Mouse (Mus musculus) liver, adult 2 months (tissue): ENCODE results near the gene Apex1. TPM values are rescaled to one million over a fixed set of nuclear protein-coding genes. Genes with fewer than 3 reads are reported as not detected.
"Not testable (repeated sequence)": the region's sequence is repeated elsewhere in the genome, so short reads cannot be mapped to it uniquely, and the experiment has no call there.

Experiments
- DNase-seq: peaks from one replicate; pipeline ENCODE4 v3.0.0-alpha.2; 2011; ENCODE audit warnings: low read depth, low spot score; ENCODE audit errors: extremely low read depth
- H3K27ac ChIP-seq: fragments of 200-500 bp; replicated peaks from 2 replicates; pipeline ENCODE4 v1.5.1; 2012; ENCODE audit warnings: low read depth, mild to moderate bottlenecking, control low read depth, inconsistent platforms, low read length; ENCODE audit not compliant: insufficient read depth
- H3K27me3 ChIP-seq: fragments of 200-500 bp; 2 replicates; pipeline ENCODE4 v1.6.1; 2012; ENCODE audit warnings: mild to moderate bottlenecking, moderate library complexity, low read length, inconsistent platforms; ENCODE audit not compliant: control insufficient read depth, insufficient read depth
- H3K36me3 ChIP-seq: fragments of 200-500 bp; 2 replicates; pipeline ENCODE4 v1.6.1; 2012; ENCODE audit warnings: low read length, inconsistent platforms; ENCODE audit not compliant: control insufficient read depth, insufficient read depth
- H3K4me1 ChIP-seq: fragments of 200-500 bp; 2 replicates; pipeline ENCODE4 v1.6.1; 2011; ENCODE audit warnings: low read length; ENCODE audit not compliant: control insufficient read depth, insufficient read depth
- H3K4me3 ChIP-seq: fragments of 200-500 bp; 2 replicates; pipeline ENCODE4 v1.5.1; 2011; ENCODE audit warnings: low read depth, mild to moderate bottlenecking, control low read depth, low read length, moderate library complexity; ENCODE audit not compliant: insufficient read depth
- H3K79me2 ChIP-seq: fragments of 200-500 bp; 2 replicates; pipeline ENCODE4 v1.6.1; 2012; ENCODE audit warnings: inconsistent platforms, mild to moderate bottlenecking, low read length, moderate library complexity; ENCODE audit not compliant: control insufficient read depth, insufficient read depth
- H3K9ac ChIP-seq: fragments of 200-500 bp; 2 replicates; pipeline ENCODE4 v1.6.1; 2012; ENCODE audit warnings: low read depth, mild to moderate bottlenecking, control low read depth, inconsistent platforms, low read length
- CTCF ChIP-seq: fragments of 200-500 bp; IDR thresholded peaks from 2 replicates; pipeline ENCODE4 v1.5.1; 2011; ENCODE audit warnings: low read depth, low read length, control low read depth
- POLR2A ChIP-seq: fragments of 200-500 bp; IDR thresholded peaks from 2 replicates; pipeline ENCODE4 v1.6.1; 2011; ENCODE audit warnings: low read length, control low read depth; ENCODE audit not compliant: insufficient read depth; ENCODE audit errors: extremely low read depth
- WGBS: fragments of 180-500 bp; shearing (Covaris S2); methylation state at CpG from one replicate; pipeline ENCODE4 v1.1.7; 2018; 5-methylcytosine and 5-hydroxymethylcytosine counted together
- polyA plus RNA-seq: library from polyadenylated mRNA; depleted of rRNA; stranded (reverse); fragments of >200 nt; gene quantifications from 2 replicates; pipeline ENCODE4 v1.2.3, GENCODE M21; 2012
- total RNA-seq: library from RNA; depleted of rRNA; stranded (reverse); fragments of >200 nt; gene quantifications from 2 replicates; pipeline ENCODE4 v1.2.3, GENCODE M21; 2014

Gene Apex1
- total and polyA plus RNA-seq, 2 experiments, result 27.8 to 28.4 TPM

GRCm38 (mm10) chr14:50958289-50958995 lies 33.7 kb downstream of the Apex1 start:
- H3K27ac ChIP-seq, H3K79me2 ChIP-seq, H3K9ac ChIP-seq, H3K4me3 ChIP-seq, H3K27me3 ChIP-seq, H3K36me3 ChIP-seq, DNase-seq, H3K4me1 ChIP-seq: not testable (repeated sequence)
- 97% methylated on average over 5 of the region's 5 CpGs for WGBS

- Histone ChIP-seq H3K27me3 (no peaks in the 10 kb centered on the region), H3K36me3 (no peaks in the 10 kb centered on the region), H3K4me1 (no peaks in the 10 kb centered on the region), H3K79me2 (no peaks in the 10 kb centered on the region), H3K27ac (no peak overlapping the region), H3K4me3 (no peak overlapping the region), H3K9ac (no peak overlapping the region)
- no peak for TF ChIP-seq CTCF
- TF ChIP-seq POLR2A, result no peak
- whole genome bisulfite sequencing, result 85% methylated on average over 5 of the region's 5 CpGs
- DNase-seq, result no peak
These were observed 43.6 kb downstream of the Apex1 start for GRCm38 (mm10) chr14:50968216-50968980.

GRCm38 (mm10) chr14:50969041-50969440 lies 44.3 kb downstream of the Apex1 start:
- H3K36me3 ChIP-seq, result no peaks in the 10 kb centered on the region
- no peaks in the 10 kb centered on the region for H3K27me3 ChIP-seq
- no peak overlapping the region for H3K4me3 ChIP-seq
- 38% methylated on average over 1 of the region's 1 CpGs for WGBS
- no peak overlapping the region for H3K9ac ChIP-seq
- H3K27ac ChIP-seq, result no peak overlapping the region
- TF ChIP-seq CTCF (no peak), POLR2A (no peak)
- H3K4me1 ChIP-seq, result no peaks in the 10 kb centered on the region
- no peaks in the 10 kb centered on the region for H3K79me2 ChIP-seq
- DNase-seq, result no peak

- Histone ChIP-seq H3K36me3 (no peaks in the 10 kb centered on the region), H3K27me3 (no peaks in the 10 kb centered on the region), H3K27ac (peak overlapping the region; percentile 45), H3K79me2 (no peaks in the 10 kb centered on the region), H3K4me3 (no peak overlapping the region), H3K9ac (no peak overlapping the region), H3K4me1 (no peaks in the 10 kb centered on the region)
- WGBS, result 58% methylated on average over 12 of the region's 12 CpGs
- no peak for TF ChIP-seq CTCF
- no peak for TF ChIP-seq POLR2A
- DNase-seq, result no peak
These were observed 45.1 kb downstream of the Apex1 start for GRCm38 (mm10) chr14:50969558-50970544.

GRCm38 (mm10) chr14:50970822-50971221 lies 46.1 kb downstream of the Apex1 start:
- Histone ChIP-seq H3K4me1 (no peaks in the 10 kb centered on the region), H3K27me3 (no peaks in the 10 kb centered on the region), H3K79me2 (no peaks in the 10 kb centered on the region), H3K4me3 (no peak overlapping the region), H3K27ac (no peak overlapping the region), H3K9ac (no peak overlapping the region), H3K36me3 (no peaks in the 10 kb centered on the region)
- TF ChIP-seq POLR2A (no peak), CTCF (no peak)
- no peak for DNase-seq
- 48% methylated on average over 1 of the region's 1 CpGs for WGBS

- not testable (repeated sequence) for H3K79me2 ChIP-seq, H3K4me3 ChIP-seq, H3K27me3 ChIP-seq, DNase-seq, H3K9ac ChIP-seq, H3K4me1 ChIP-seq, H3K36me3 ChIP-seq, H3K27ac ChIP-seq
- WGBS, result 94% methylated on average over 5 of the region's 5 CpGs
These were observed 48.3 kb downstream of the Apex1 start for GRCm38 (mm10) chr14:50973054-50973453.
